Comparison of ENCODE assay signal across 21 mouse cellular contexts in the genomic region with DNA sequence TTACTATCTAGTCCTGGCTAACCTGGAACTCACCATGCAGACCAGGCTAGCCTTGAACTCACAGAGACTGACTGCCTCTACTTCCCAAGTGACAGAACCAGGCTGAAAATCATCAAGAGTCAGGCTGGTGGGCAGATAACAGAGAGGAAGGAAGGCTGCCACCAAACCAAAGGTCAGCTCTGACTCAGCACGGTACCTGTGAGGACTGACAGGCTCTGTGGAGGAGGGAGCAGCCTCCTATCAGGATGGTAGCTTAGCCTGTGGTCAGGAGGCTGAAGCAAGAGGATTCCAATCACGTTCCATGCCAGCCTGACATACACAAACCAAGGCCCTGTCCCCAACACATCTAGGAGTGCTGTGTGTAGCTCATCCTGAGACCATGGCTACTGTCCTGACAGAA.
"Had no signal": no experiment of that assay in that cellular context is flagged by ENCODE, and none has a peak within 500 bp of the region (broad histone marks: within the 10 kb centered on the region; RNA-seq: fewer than 3 reads in every experiment).

No protein-coding gene starts in this region.

- H3K27ac ChIP-seq: kidney, embryonic 15.5 days; limb, embryonic 12.5 days; limb, embryonic 15.5 days; liver, embryonic 12.5 days; liver, embryonic 15.5 days; midbrain, embryonic 12.5 days; midbrain, embryonic 15.5 days; neural tube, embryonic 12.5 days; neural tube, embryonic 15.5 days had no signal

- H3K27me3 ChIP-seq: kidney, embryonic 15.5 days; limb, embryonic 12.5 days; limb, embryonic 15.5 days; liver, embryonic 12.5 days; liver, embryonic 15.5 days; midbrain, embryonic 12.5 days; midbrain, embryonic 15.5 days; neural tube, embryonic 12.5 days; neural tube, embryonic 15.5 days had no signal

- H3K36me3 ChIP-seq: midbrain, embryonic 15.5 days; neural tube, embryonic 12.5 days; neural tube, embryonic 15.5 days had no signal

- DNase-seq: kidney, adult 11 months; kidney, adult 8-10 months; kidney, postnatal 10 days; kidney, postnatal 36 days; layer of hippocampus, postnatal 36 days; left cerebral cortex, postnatal 4 days; lung, adult 2 months; lung, postnatal 36 days; right cerebral cortex, adult 18-20 months; right cerebral cortex, postnatal 14 days; right cerebral cortex, postnatal 4 days; thymus, postnatal 4 days had no signal

- H3K4me3 ChIP-seq: kidney, embryonic 15.5 days; limb, embryonic 12.5 days; limb, embryonic 15.5 days; liver, embryonic 12.5 days; liver, embryonic 15.5 days; midbrain, embryonic 12.5 days; midbrain, embryonic 15.5 days; neural tube, embryonic 12.5 days; neural tube, embryonic 15.5 days had no signal

- H3K4me2 ChIP-seq: kidney, embryonic 15.5 days; limb, embryonic 12.5 days; limb, embryonic 15.5 days; liver, embryonic 12.5 days; liver, embryonic 15.5 days; midbrain, embryonic 12.5 days; midbrain, embryonic 15.5 days; neural tube, embryonic 12.5 days; neural tube, embryonic 15.5 days had no signal

- H3K9ac ChIP-seq: kidney, embryonic 15.5 days; limb, embryonic 12.5 days; limb, embryonic 15.5 days; liver, embryonic 12.5 days; liver, embryonic 15.5 days; midbrain, embryonic 12.5 days; midbrain, embryonic 15.5 days; neural tube, embryonic 12.5 days; neural tube, embryonic 15.5 days had no signal

- H3K9me3 ChIP-seq: kidney, embryonic 15.5 days; limb, embryonic 12.5 days; limb, embryonic 15.5 days; liver, embryonic 12.5 days; liver, embryonic 15.5 days; midbrain, embryonic 12.5 days; midbrain, embryonic 15.5 days; neural tube, embryonic 12.5 days; neural tube, embryonic 15.5 days had no signal

- ATAC-seq: liver, embryonic 12.5 days; midbrain, embryonic 15.5 days had no signal
